Mouse (Mus musculus): ENCODE measurements around the gene 1700003E16Rik. TPM values are rescaled to one million over a fixed set of nuclear protein-coding genes. Genes with fewer than 3 reads are reported as not detected.

Gene 1700003E16Rik
- polyA plus RNA-seq (2015; fragmentation: Nextera tagmentation; extraction: Ambion mirVana), result 13.4 and 14.9 TPM in 2 replicates

DNA sequence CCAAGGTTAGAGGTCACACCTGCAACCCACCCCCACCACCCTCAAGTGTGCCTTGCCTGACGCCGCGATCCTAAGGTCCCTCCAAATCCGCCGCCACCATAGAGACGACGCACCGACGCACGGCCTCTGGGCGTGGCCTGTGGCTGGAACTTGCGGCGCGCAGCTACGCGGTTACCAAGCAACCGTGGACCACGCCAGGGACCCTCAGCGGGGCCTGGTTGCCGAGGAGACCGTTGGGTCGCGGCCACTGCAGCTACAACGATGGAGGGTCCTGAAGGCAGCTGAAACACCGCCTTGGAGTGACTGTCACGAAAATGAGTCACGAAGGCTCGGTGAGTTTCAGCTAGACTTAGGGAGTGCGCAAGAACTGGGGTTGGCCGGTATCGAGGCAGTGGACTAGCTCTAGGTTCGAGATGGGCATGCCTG is at the start of gene 1700003E16Rik, which contains the start of gene Wdr54:
Gene 1700003E16Rik, plus strand, starts transcription at position 146 of the 426 bp plus-strand sequence.
Gene Wdr54, minus strand, starts transcription at position 139 of the 426 bp plus-strand sequence.

DNA sequence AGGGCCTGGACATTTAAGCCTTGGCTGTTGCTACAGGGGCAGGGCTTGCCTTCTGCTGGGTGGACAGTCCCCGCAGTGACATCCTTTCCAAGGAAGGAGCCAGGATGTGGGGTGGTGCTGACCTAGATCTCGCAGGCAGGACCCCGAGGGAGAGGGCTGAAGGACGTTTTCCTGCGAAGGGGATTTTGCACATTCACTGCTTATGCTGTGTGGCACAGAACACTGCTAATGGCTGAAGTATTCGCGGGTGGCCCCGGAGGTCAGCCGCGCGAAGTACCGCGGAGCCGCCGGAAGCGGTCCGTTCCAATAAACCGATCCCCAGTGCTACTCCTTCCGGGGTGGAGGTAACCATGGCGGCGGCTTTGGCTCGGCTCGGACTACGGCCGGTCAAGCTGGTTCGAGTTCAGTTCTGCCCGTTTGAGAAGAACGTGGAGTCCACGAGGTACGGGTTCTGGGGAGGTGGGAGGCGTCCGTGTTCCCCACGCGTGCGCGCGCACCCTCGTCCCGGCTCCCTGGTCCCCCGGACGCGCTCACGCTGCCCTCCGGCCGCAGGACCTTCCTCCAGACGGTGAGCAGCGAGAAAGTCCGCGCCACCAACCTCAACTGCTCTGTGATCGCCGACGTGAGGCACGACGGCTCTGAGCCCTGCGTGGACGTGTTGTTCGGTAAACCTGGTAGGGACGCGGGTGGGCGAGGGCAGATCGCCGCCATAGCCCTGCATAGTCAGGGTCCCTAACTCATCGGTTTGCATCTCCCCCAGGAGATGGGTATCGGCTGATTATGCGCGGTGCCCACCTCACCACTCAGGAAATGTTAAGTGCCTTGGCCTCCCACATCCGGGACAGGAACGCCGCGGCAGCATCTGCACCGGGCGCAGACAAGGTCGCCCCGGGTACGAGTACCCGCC is 47.2 kb upstream of the 1700003E16Rik start, which contains the start of gene Mrpl53:
Gene Mrpl53, plus strand, starts transcription at position 279 of the 907 bp plus-strand sequence.

DNA sequence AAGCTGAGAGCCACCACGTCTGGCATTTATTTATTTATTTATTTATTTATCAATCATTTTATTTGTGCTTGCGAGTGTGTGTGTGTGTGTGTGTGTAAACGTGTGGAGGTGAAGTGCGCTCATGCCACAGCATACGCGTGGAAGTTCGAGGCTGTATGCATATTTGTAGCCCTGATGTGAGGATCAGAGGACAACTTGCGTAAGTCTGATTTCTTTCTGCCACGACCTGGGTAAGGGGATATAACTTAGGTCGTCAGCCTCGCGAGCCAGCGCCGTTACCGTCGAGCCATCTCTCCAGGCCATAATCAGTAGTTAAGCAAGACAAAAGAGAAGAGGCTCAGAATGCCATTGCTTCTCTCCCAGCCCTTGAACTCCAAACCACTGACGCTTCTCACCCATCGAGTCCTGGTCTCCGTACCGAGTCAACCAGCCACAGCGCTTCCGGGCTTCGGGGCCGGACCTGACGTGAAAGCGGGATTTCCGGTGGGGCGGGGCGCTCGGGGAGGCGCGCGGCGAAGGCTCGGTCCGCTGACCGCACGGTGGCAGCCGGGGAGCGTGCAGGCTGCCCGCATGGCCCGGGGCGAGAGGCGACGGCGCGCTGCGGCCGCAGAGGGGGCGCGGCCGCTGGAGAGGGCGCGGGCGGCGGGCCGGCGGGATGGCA is 41.1 kb upstream of the 1700003E16Rik start, which contains the start of gene Mogs:
Gene Mogs, plus strand, starts transcription at position 486 of the 661 bp plus-strand sequence.

GRCm38 (mm10) chr6:83120930-83121862 is 35.0 kb upstream of the 1700003E16Rik start, which contains the start of gene Wbp1:
Gene Wbp1, minus strand, starts transcription at chr6:83121559.

DNA sequence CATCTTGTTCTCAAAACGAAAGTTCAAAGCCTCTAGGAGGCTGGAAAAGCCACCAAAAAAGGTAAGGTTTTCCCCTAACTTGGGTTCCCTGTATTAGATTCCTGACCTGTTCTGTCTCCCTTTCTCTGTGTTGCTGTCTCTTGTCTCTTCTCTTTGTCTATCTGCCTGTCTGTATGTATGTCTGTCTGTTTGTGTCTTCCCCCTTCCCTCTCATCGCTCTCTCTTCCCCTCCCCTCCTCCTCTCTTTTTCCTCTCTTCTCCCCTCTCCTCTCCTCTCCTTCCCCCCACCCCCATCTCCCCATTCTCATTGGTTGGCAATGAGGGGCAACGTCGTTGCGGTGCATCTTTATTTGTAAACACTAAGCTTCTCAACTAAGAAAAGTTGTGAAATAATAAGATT is 30.9 kb upstream of the 1700003E16Rik start, which contains the start of gene Ino80b:
Gene Ino80b, minus strand, starts transcription at position 101 of the 400 bp plus-strand sequence.

GRCm38 (mm10) chr6:83134951-83135513 is 21.2 kb upstream of the 1700003E16Rik start, which contains the start of gene Rtkn:
Gene Rtkn, plus strand, starts transcription at chr6:83135463.

GRCm38 (mm10) chr6:83165607-83166242 is 9.5 kb downstream of the 1700003E16Rik start, which contains the start of gene Dctn1:
Gene Dctn1, plus strand, starts transcription at chr6:83165920.

Other genes starting within 250 kb of the 1700003E16Rik start
- 21.0 and 21.4 TPM in 2 replicates for gene Sema4f, start 216.6 kb upstream of the 1700003E16Rik start, polyA plus RNA-seq (2015; fragmentation: Nextera tagmentation; extraction: Ambion mirVana)
- 0.10 TPM in 1 of 2 replicates, not detected in the other for gene M1ap, start 209.5 kb upstream of the 1700003E16Rik start, polyA plus RNA-seq (2015; fragmentation: Nextera tagmentation; extraction: Ambion mirVana)
- gene Dok1, start 122.9 kb upstream of the 1700003E16Rik start, polyA plus RNA-seq (2015; fragmentation: Nextera tagmentation; extraction: Ambion mirVana), result 3.8 and 4.3 TPM in 2 replicates
- 4.6 and 7.2 TPM in 2 replicates for gene Loxl3, start 122.2 kb upstream of the 1700003E16Rik start, polyA plus RNA-seq (2015; fragmentation: Nextera tagmentation; extraction: Ambion mirVana)
- 144 and 154 TPM in 2 replicates for gene Aup1, start 101.9 kb upstream of the 1700003E16Rik start, polyA plus RNA-seq (2015; fragmentation: Nextera tagmentation; extraction: Ambion mirVana)
- gene Htra2, start 101.1 kb upstream of the 1700003E16Rik start, polyA plus RNA-seq (2015; fragmentation: Nextera tagmentation; extraction: Ambion mirVana), result 89.7 and 95.1 TPM in 2 replicates
- gene Dqx1, start 98.6 kb upstream of the 1700003E16Rik start, polyA plus RNA-seq (2015; fragmentation: Nextera tagmentation; extraction: Ambion mirVana), result 0.19 and 0.33 TPM in 2 replicates
- gene Tlx2, start 86.1 kb upstream of the 1700003E16Rik start, polyA plus RNA-seq (2015; fragmentation: Nextera tagmentation; extraction: Ambion mirVana), result 1.5 TPM in 1 of 2 replicates, not detected in the other
- gene Pcgf1, start 78.5 kb upstream of the 1700003E16Rik start, polyA plus RNA-seq (2015; fragmentation: Nextera tagmentation; extraction: Ambion mirVana), result 34.3 and 37.8 TPM in 2 replicates
- not detected in 2 replicates for gene Lbx2, start 70.0 kb upstream of the 1700003E16Rik start, polyA plus RNA-seq (2015; fragmentation: Nextera tagmentation; extraction: Ambion mirVana)
- gene Ccdc142, start 54.8 kb upstream of the 1700003E16Rik start, polyA plus RNA-seq (2015; fragmentation: Nextera tagmentation; extraction: Ambion mirVana), result 4.3 and 7.1 TPM in 2 replicates
- 4.7 and 5.3 TPM in 2 replicates for gene Gm42688, start 54.8 kb upstream of the 1700003E16Rik start, polyA plus RNA-seq (2015; fragmentation: Nextera tagmentation; extraction: Ambion mirVana)
- gene Mrpl53, start 47.4 kb upstream of the 1700003E16Rik start, polyA plus RNA-seq (2015; fragmentation: Nextera tagmentation; extraction: Ambion mirVana), result 129 and 139 TPM in 2 replicates
- gene Mogs, start 40.9 kb upstream of the 1700003E16Rik start, polyA plus RNA-seq (2015; fragmentation: Nextera tagmentation; extraction: Ambion mirVana), result 23.1 and 24.7 TPM in 2 replicates
- 82.3 and 104 TPM in 2 replicates for gene Wbp1, start 34.8 kb upstream of the 1700003E16Rik start, polyA plus RNA-seq (2015; fragmentation: Nextera tagmentation; extraction: Ambion mirVana)
- gene Ino80b, start 31.0 kb upstream of the 1700003E16Rik start, polyA plus RNA-seq (2015; fragmentation: Nextera tagmentation; extraction: Ambion mirVana), result 13.1 and 14.2 TPM in 2 replicates
- 21.9 and 25.3 TPM in 2 replicates for gene Rtkn, start 20.9 kb upstream of the 1700003E16Rik start, polyA plus RNA-seq (2015; fragmentation: Nextera tagmentation; extraction: Ambion mirVana)
- gene Wdr54, start within 50 bp of the 1700003E16Rik start, polyA plus RNA-seq (2015; fragmentation: Nextera tagmentation; extraction: Ambion mirVana), result 22.2 and 23.0 TPM in 2 replicates
- 129 and 141 TPM in 2 replicates for gene Dctn1, start 9.5 kb downstream of the 1700003E16Rik start, polyA plus RNA-seq (2015; fragmentation: Nextera tagmentation; extraction: Ambion mirVana)
- gene Slc4a5, start 63.4 kb downstream of the 1700003E16Rik start, polyA plus RNA-seq (2015; fragmentation: Nextera tagmentation; extraction: Ambion mirVana), result 0.19 and 0.31 TPM in 2 replicates
- gene Mthfd2, start 169.5 kb downstream of the 1700003E16Rik start, polyA plus RNA-seq (2015; fragmentation: Nextera tagmentation; extraction: Ambion mirVana), result 29.1 and 30.6 TPM in 2 replicates
- gene Mob1a, start 169.6 kb downstream of the 1700003E16Rik start, polyA plus RNA-seq (2015; fragmentation: Nextera tagmentation; extraction: Ambion mirVana), result 16.4 and 16.8 TPM in 2 replicates
- gene Bola3, start 192.7 kb downstream of the 1700003E16Rik start, polyA plus RNA-seq (2015; fragmentation: Nextera tagmentation; extraction: Ambion mirVana), result 84.4 and 102 TPM in 2 replicates

All from neural tube, postnatal 0 days (tissue).